Mouse (Mus musculus) Muller cell, postnatal 12 days (primary cell): ENCODE data around the gene Rhbdd1.

Experiments
- DNase-seq: peaks from one replicate; pipeline ENCODE4 v3.0.0-alpha.2; 2015; ENCODE audit errors: inconsistent ontology term

Gene Rhbdd1

DNA sequence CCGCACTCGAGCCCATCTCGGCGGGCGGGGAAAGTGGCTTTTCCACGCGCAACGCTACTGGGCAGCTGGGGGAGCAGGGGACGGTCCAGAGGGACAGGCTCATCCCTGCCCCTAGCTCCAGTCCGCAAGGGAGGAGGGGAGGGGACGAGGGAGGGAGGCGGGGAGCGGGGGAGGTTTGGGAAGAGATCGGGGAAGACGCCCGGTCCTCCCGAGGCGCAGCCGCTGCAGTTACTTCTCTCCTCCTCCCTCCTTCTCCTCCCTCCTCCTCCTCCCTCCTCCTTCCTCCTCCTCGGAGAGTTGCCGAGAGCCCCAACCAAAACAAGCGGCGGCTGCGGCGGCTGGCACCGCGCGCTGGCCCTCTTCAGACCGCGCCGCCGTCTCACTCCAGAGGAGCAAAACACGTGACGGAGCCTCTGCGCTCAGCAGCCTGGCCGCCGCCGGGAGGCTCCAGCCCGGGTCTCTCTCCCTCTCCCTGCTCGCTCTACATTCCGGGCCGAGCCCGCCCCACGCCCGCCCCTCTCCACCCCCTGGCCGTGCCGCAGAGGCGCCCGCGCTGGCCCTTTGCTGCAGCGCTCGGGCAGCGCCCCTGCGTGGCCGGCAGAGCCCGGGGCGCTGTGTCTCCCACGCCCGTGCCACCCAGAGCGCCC lies 25.0 kb upstream of the Rhbdd1 start, which contains the start of gene Irs1:
Gene Irs1, minus strand, starts transcription at position 266 of the 647 bp plus-strand sequence.
- DNase-seq, result peak; percentile 98

DNA sequence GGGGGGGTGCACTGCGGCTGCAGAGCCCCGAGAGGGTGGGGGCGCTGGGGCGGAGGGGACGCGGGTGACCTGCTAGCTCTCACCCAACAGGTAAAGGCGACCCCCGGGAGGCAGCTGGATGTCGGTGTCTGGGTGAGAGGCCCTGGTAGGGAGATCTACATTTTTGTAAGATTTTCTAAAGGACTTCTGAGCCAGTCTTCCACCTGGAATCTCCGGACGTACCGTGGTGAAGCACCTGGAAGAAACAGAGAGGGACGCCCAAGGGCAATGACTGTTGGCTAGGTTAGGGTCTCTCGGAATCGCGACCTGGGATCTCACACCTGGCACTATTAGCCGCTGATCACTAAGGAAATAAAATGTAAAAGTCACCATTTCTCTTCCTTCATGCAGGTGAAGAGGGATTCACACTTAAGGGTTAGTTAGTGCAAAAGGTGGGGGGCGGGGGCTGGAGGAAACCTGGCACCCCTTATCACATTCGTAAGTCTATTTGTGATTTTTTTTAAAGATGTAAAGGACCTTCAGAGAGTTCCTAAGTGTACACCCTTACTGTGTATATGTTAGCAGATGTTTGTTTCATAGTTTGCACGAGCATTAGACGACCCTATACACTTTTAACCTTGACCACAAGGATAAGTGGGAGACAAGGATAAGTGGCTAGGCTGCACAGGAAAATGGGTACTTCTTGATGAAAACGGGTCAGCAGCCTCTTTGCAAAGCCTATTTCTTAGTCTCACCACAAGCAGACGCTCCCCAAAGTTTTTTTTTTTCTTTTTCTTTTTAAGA lies 24.1 kb upstream of the Rhbdd1 start:
- DNase-seq, result peak; percentile 24

DNA sequence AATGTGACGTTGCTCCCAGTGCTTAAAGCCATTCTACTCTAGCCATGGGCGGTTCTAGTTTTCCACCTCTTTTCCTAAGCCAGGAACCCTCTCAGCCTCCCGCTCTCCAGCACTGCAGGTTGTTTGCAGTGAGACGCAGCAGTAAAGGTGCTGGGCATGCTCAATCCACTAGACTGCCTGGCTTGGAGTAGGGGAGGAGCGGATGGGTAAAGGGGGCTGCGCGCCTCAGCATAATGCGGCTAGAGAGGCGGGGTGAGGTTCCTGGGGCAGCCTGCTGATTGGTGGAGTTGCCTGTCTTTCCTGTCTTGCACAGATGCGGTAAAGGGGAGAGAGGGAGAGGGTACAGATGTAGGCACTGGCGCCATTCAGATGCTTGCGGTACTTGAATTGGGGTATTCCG lies 23.5 kb upstream of the Rhbdd1 start:
- DNase-seq, result peak; percentile 80

DNA sequence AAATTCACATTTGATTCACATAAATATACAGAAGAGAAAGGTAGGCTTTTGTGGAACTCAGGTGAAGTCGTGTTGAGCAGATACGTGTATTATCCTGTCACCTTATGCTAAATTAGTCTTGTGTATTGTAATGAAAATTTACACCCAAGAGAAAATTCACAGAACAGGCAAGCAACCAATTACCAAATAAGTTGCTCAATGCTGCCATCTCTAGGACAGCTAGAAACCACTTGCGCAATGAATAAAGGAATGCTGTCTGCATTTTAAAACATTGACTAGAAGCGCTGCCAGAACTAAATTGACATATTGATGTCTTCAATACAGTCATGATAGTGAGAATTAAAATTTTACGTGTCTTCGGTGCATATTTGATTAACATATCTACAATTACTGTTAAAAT lies 22.1 kb upstream of the Rhbdd1 start:
- DNase-seq, result peak; percentile 45

DNA sequence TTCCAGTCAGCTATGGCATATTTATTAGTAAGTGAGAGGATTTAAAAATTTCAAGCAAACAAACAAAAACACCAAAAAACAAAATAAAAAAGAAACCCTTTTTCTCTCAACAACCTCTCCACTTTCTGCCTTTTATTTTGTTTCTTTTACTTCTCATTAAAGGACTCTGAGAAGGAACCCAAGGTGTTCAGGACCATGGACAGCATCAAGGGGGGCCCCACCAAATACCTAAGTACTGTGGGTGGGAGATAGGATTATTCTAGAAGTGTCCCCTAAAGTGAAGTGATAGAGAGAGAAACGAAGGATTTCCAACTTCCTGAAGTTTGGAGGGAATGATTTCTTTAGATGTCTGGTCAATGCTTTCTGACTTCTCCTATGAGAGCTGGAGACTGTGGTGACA lies 17.7 kb upstream of the Rhbdd1 start:
- DNase-seq, result no peak

DNA sequence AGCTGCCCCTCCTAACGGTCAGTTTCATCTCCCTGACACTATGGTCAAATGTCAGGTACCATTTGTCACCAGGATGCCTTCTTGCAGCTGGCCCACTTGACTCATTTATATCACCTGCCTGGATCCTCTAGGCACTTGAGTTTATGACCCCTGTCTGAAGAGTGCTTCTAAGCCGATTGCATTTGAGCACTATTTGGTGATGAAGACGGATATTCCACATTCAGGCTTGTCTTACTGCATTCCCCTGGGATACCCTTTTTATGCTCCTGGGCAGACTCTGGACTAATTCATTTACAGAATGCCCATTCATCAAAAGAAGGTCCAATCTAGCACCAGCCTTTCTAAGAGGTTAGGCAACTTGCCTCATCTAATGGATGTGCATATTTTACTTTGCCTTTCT lies 11.8 kb upstream of the Rhbdd1 start:
- no peak for DNase-seq

DNA sequence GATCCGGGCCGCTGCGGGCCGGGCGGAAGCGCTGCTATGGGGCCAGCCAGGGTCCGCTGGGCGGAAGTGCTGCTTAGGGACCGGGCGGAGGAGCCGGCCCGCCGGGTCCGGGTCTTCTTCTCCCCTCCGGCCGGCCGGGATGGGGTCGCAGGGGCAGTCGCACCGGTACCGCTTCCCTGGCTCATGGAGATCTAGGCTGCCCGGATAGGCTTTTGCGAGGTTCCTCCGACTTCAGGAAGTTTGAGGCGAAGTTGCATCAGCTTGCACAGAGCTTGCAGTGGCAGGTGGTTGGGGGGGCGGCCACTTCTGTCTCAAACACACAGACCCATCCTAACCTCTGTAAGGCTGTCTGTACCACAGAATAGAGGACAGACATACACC lies 484 bp downstream of the Rhbdd1 start:
- no peak for DNase-seq

DNA sequence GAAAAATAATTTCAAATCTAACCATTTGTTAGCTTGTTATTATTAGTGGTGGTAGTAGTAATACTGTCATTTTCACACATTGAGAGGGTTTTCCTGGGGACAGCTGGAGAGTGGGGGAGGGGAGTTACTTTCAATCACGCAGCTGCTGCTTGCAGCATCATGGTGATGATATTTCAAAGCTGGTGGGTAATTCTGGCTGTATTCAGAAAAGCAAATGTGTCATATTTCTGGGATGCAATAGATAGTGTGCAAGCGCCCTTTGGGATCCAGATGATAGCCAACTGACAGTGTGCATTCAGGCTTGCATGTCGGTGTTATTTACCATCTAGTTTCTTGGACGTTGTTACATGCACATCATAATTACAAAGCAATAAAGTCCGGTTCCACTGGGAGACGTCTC lies 4.2 kb downstream of the Rhbdd1 start:
- no peak for DNase-seq

DNA sequence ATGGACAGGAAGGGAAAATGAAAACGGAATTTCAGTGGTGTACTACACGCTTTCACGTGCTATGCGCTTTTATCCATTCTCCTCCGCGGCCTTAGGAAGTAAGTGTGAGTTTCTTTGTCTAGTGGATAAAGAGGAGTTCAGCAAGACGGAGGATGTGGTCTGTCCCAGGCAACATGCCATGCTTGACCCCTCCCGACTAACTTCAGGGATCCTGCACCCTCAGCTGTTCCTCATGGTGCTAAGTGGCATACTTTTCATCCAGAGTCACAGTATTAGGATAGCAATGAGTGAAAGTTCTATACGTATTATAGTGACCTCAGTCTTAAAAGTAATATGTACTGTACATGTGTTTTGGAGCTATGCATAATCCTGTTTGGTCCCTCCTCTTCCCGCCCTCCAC lies 4.6 kb downstream of the Rhbdd1 start:
- DNase-seq, result no peak

DNA sequence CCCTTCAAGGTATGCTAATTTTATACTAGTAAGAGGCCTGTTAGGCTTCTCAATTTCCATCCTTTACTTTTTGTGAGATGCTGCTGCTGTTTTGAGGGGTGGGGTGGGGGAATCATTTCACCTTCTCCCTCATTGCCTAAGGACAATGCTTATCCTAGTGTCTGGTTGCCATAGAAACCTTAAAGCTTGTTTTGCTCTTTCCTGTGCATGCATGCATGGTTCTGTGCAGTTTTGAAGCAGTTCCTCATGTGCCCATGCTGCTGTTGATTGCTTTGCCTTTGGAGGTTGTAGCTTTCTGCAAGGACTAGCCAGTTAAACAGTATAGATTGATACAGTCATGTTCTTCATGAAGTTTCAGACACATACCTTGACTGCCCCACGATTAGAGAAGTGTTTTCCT lies 5.2 kb downstream of the Rhbdd1 start:
- no peak for DNase-seq

DNA sequence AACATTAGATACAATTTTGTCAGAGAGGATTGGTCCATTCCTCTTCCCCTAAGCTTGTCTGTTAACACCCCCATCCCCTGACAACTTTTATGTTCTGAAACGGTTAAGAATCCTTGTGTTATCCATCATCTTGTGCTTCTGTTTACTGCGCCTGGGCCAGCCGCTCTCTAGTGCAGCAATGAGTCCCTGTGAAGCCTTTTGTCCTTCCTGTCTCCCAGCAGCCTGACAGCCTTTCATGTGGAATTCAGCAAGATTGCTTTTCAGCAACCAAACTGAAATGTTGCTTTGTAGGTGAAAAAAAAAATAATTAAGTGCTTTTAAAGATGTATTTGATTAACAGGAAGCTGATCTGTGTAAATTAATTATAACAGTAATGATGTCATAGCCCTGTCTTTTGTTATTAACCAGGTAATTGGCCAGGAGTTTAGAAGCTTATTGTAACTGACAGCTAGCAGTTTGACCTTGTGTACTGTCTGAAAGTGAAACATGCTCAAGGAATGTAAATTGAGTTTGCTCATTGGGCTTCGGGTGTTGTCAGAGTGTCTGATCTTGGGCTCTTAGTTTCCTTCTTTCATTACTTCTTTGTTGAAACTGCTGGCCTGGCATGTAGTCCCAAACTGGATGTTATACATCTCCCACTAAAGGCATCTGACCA lies 8.0 kb downstream of the Rhbdd1 start:
- peak; percentile 92 for DNase-seq

DNA sequence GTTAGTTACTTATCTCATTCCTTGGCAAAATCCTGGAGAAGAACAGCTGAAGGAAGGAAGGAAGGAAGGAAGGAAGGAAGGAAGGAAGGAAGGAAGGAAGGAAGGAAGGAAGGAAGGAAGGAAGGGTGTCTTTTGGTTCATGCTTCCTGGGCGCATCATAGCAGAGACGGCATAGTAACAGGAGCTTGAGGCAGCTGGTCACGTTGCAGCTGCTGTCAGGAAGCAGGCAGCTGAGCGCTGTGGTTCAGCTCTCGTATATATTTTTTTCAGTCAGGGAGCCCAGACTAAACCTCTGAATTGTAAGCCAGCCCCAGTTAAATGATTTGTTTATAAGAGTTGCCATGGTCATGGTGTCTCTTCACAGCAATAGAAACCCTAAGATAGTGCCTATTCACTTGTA lies 9.9 kb downstream of the Rhbdd1 start:
- DNase-seq, result no peak

DNA sequence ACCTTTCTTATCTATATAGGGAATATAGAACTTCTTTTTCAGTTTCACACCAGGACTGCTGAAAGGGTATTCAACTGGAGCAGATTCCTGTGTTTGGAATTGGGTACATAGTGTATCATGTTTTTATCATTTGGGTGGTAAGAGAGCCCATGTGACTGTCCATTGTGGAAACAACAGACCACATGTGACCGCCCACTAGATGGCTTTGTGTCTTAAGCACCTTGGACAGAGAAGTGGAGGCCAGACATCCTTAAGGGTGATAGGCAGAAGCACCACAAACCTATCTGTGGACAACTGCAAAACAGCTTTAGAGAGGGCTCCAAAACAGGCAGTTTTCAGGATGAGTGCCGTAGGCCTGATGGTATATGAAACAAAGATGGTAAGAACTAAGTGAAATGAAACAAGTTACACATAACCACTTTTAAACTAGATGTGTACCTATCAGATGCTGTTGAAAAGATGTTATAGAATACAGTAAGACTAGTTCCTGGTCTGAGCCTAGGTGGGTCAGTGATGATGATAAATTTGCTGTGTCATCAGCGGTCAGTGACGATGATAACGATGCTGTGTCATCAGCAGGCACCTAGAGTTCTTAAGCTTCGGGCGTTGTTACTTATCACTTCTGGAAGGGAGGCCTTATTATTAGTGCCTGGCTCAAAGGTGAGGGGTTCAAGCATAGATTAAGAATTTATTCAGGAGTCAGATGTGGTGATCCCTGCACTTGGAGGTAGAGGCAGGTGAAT lies 12.0 kb downstream of the Rhbdd1 start:
- no peak for DNase-seq

DNA sequence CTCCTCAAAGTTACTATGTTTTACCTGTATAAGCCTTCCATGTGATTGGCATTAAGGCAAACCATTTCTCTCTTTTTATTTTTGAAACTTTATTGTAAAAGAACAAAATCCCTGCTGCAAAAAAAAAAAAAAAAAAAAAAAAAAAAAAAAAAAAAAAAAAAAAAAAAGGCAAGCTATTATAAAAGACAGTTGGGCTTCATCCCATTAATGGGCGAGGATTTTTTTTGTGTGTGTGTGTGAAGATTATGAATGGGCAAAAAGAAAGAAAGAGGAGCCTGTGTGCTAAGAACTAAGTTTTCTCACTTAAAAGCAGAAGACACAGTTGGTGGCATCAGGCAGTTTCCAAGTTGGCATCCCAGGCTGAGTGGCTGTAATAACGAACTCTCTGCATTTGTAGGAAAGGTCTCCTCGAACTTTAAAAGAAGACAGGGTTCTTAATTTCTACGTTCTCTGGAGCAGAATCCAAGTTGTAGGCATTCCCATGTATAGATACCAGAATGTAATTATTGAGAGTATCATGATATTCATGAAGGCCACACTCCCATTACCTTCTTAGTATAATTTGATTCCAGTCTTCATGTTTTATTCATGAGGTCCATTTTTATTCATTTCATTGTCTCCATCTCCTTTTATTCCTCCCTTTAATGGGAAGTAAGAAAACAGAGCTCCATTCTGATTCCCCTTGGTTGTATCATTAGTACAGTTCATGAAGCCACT lies 13.1 kb downstream of the Rhbdd1 start:
- DNase-seq, result no peak

DNA sequence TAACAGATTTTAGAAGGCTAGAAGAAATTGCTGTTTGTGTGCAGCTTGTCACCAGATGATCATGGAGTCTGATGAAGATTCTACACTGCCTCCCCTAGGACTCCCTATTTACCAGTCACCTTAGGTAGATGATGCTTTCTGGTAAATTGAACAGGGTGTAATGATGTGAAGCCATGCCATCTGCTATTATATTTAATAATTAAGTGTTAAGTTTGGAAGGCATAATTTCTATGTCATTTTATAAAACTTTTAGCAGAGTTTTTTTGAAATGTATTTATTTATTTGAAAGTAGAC lies 13.6 kb downstream of the Rhbdd1 start:
- DNase-seq, result no peak

DNA sequence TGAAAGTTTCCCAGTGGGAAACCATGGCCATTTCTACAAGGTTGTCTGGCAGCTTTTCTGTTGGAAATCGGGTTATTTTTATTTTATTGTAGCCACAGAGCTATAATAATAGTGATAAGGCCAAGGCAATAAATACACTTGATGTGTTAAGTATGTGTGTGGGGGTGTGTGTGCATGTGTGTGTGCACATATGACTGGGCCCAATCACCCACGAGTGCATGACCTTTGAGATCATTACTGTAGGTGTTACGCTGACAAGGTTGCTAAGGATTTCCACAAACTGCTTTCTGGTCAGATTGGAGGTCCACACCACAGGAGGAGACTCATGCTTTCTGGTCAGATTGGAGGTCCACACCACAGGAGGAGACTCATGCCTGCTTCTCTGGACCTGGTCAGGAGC lies 18.3 kb downstream of the Rhbdd1 start:
- DNase-seq, result no peak

DNA sequence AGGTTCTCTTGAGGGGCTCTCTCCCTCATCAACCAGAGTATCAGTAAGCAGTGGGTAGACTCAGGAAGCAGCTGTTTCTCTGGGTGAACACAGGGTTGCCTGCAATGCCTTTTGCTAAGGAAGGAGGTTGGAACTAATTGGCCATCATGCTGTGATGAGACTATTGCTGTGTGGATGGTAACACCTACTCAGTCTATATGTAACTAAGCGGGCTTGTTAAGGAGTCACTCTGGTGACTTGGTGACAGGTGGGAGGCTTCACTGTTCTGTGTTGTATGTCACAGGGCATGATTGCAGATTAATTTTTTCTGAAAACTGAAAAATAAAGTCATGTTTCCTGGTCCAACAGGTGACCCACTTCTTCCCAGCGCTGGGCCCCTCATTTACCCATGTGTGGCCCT lies 36.8 kb downstream of the Rhbdd1 start:
- no peak for DNase-seq

DNA sequence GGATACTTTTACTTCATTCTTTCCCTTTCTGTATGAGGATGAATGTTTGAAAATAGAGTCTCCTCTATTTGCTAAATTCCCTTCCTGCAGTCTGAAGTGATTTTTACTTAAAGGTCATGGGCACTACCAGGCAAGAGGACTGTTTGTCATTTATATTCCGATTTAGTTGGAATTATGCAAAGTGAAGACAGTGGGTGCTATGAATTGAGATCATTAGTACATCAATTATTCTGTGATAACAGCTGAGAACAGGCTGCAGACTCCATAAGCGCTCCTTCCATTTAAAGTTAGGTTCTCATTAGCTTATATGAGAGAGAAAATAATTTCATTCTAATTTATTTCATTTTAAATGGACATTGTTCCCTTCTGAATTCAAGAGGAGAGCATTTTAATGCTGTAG lies 37.5 kb downstream of the Rhbdd1 start:
- no peak for DNase-seq

DNA sequence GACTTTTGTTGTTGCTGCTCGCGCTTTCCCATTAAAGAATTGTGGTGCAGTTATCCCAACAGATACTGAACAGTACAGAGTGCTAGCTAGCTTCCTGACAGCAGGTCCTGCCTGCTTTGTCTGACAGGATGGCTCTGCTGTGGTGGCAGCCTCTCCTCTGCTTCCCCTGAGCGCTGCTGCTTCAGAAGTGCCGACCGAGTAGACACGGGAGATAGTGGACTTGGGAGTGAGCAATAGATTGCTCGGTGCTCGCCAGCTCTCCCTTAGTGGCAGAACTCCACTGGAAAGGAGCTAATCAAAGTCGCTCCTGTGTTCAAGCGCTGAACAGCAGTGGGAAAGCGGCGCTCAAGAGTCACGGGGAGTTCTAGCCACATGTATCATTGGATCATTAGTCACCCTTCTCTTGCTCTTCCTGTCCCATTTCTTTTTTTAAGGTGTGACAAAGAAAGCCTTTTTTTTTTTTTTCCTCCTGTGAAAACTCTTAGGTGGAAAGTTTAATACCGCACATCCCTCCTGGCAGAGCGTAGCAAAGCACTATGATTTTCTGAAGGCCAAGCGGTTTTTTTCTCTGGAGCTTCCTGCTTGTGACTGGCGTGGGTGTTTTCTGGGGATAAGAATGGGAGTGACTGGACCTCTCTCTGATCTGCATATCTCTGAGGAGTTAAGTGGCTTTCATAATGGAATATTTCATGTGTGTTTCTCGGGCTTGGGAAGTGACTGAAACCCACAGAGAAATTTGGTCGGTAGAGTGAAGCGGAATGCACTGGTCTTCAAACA lies 42.8 kb downstream of the Rhbdd1 start:
- no peak for DNase-seq

DNA sequence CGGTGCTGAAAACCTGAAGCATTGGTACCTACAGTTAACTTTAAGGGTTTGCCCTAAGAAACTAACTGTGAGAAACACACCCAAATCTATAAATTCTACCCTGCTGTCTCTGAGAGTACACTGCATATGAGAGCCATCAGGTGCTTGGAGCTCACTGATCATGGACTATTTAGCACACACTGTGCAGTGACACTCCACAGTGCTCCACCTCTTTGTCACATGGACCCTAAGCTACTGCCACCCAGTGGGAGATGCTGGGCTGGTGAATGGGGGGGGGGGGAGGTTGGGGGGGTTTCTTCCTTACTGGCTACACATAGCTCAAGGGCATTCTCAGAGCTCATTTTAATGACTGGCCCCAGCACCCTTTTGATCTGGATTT lies 43.4 kb downstream of the Rhbdd1 start:
- DNase-seq, result no peak

DNA sequence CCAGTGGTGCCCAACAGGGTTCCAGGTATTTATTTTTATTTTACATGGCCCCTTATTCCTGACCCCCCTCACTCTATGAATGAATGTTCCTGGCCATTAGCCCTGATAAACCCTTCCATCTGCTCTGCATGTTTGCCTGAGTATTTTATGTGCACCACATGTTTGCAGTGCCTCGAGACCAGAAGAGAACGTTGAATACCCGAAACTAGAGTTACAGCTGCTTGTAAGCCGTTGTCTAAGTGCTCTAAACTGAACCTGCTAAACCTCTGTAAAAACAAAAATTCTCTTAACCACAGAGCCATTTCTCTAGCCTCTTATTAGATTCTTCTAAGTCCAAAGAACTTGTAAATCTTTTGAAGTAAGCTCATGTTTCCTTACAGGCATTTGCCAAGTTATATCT lies 45.0 kb downstream of the Rhbdd1 start:
- no peak for DNase-seq
